Mouse (Mus musculus): Measurements from ENCODE around the gene Sptssa. TPM values are rescaled to one million over a fixed set of nuclear protein-coding genes. Genes with fewer than 3 reads are reported as not detected.

Gene Sptssa
- polyA plus RNA-seq, 1 experiment = not detected

DNA sequence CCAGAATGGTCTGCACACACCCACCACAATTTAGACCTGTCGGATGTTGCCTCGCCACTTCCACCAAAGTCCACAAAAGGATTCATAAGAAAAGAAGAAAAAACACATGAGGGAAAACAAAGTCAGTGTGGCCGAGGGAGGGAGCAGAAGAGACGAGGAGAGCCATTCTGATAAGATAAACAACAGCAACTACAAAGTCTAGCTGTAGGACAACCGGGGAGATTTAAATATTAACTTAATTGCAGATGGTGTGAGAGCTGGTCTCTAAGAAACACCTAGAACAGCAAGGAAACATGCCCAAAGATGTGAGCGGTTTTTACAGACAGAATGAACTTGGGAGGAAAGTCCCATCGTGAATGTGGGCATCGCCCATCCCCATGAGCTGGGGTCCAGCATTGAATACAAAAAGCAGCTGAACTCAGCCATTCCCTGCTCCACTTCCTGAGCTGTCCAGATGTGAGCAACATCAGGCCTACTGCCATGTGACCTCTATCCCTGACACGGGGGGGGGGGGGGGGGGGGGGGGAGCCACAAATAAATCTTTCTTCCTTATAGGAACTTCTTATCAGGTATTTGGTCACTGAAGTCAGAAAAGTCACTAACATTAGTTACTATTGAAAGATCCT, 52.7 kb downstream of the Sptssa start:
- H3K4me3 ChIP-seq (ENCODE audit: insufficient read depth, low read depth, low read length) = no peak overlapping the region
- no peak for TF ChIP-seq CTCF (IDR thresholded peaks at IDR 0.05; ENCODE audit: insufficient read depth, low read depth, low read length)
- no peak for TF ChIP-seq POLR2A (IDR thresholded peaks at IDR 0.05; ENCODE audit: insufficient read depth, low read depth, low read length)
- no peak overlapping the region for H3K27ac ChIP-seq (ENCODE audit: insufficient read depth, low read depth, low read length)
- 91% methylated on average over 8 of the region's 9 CpGs for WGBS
- no peaks in the 10 kb centered on the region for H3K4me1 ChIP-seq (ENCODE audit: control insufficient read depth, insufficient read depth, low read length)

DNA sequence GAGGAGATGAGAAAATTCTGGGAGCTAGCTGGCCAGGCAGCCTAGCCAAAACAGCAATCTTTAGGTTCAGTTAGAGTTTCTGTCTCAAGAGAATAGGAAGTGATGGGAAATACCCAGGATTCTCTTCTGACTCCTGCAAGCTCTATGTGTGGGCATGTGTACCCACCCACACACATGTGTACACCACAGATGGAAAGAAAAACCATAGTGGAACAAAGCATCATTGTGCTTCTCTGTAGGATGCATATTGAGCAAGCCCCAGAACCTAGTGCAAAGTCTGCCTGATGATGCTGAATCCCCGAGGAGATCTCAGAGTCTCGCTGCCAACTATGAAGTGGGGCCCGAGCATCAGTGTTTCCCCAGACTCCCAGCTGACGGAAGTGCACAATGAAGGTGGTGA, 55.9 kb downstream of the Sptssa start:
- WGBS = 69% methylated on average over 4 of the region's 4 CpGs

GRCm38 (mm10) chr12:54598358-54598757, 58.0 kb downstream of the Sptssa start:
- Histone ChIP-seq H3K4me1 (ENCODE audit: control insufficient read depth, insufficient read depth, low read length) (no peaks in the 10 kb centered on the region), H3K4me3 (ENCODE audit: insufficient read depth, low read depth, low read length) (no peak overlapping the region), H3K27ac (ENCODE audit: insufficient read depth, low read depth, low read length) (no peak overlapping the region)
- no peak for TF ChIP-seq CTCF (IDR thresholded peaks at IDR 0.05; ENCODE audit: insufficient read depth, low read depth, low read length)
- TF ChIP-seq POLR2A (IDR thresholded peaks at IDR 0.05; ENCODE audit: insufficient read depth, low read depth, low read length) = no peak
- WGBS = 92% methylated on average over 3 of the region's 3 CpGs

More for the DNA sequence above, 55.9 kb downstream of the Sptssa start:
- Histone ChIP-seq H3K4me1 (ENCODE audit: control insufficient read depth, insufficient read depth, low read length) (no peaks in the 10 kb centered on the region), H3K4me3 (ENCODE audit: insufficient read depth, low read depth, low read length) (no peak overlapping the region), H3K27ac (ENCODE audit: insufficient read depth, low read depth, low read length) (no peak overlapping the region)
- TF ChIP-seq CTCF (IDR thresholded peaks at IDR 0.05; ENCODE audit: insufficient read depth, low read depth, low read length) (no peak), POLR2A (IDR thresholded peaks at IDR 0.05; ENCODE audit: insufficient read depth, low read depth, low read length) (no peak)

- TF ChIP-seq CTCF (IDR thresholded peaks at IDR 0.05; ENCODE audit: insufficient read depth, low read depth, low read length) (no peak), POLR2A (IDR thresholded peaks at IDR 0.05; ENCODE audit: insufficient read depth, low read depth, low read length) (no peak)
- no peaks in the 10 kb centered on the region for H3K4me1 ChIP-seq (ENCODE audit: control insufficient read depth, insufficient read depth, low read length)
- H3K4me3 ChIP-seq (ENCODE audit: insufficient read depth, low read depth, low read length) = no peak overlapping the region
- whole genome bisulfite sequencing = 81% methylated on average over 4 of the region's 4 CpGs
- no peak overlapping the region for H3K27ac ChIP-seq (ENCODE audit: insufficient read depth, low read depth, low read length)
Observed at GRCm38 (mm10) chr12:54596715-54597114, 59.7 kb downstream of the Sptssa start.

Other genes with a start within 250 kb of the Sptssa start
- 146 TPM in 1 of 2 replicates, not detected in the other for gene Eapp, start 39.3 kb upstream of the Sptssa start, polyA plus RNA-seq (2012; ENCODE audit: insufficient read depth, insufficient read length, low replicate concordance, missing spikeins)
- not detected in 2 replicates for gene Snx6, start 139.1 kb upstream of the Sptssa start, polyA plus RNA-seq (2012; ENCODE audit: insufficient read depth, insufficient read length, low replicate concordance, missing spikeins)
- not detected in 2 replicates for gene Cfl2, start 206.3 kb upstream of the Sptssa start, polyA plus RNA-seq (2012; ENCODE audit: insufficient read depth, insufficient read length, low replicate concordance, missing spikeins)